Mouse (Mus musculus): ENCODE results near the gene Scrn2.

- TF ChIP-seq GATA1 (IDR thresholded peaks at IDR 0.05; ENCODE audit: low read length) = no peak
- TF ChIP-seq TAL1 (IDR thresholded peaks at IDR 0.05; ENCODE audit: low read length) = no peak
Measured at GRCm38 (mm10) chr11:96996773-96997379, 32.9 kb upstream of the Scrn2 start.
